Mouse (Mus musculus) cerebellum, adult 9-11 months (tissue): ENCODE data around the gene Gm43552.
A peak's percentile ranks its signal among the peaks of the same experiment; 100 is the strongest.

ENCODE experiments used
- DNase-seq: peaks from one replicate; pipeline ENCODE4 v3.0.0; 2022

The Gm43552 gene

GRCm38 (mm10) chr5:65435363-65435805, 57.2 kb downstream of the Gm43552 start:
- DNase-seq, result no peak

- DNase-seq, result no peak
Measured at GRCm38 (mm10) chr5:65434471-65435362, 57.9 kb downstream of the Gm43552 start.

- DNase-seq, result no peak
Measured at GRCm38 (mm10) chr5:65429441-65429840, 63.2 kb downstream of the Gm43552 start.

- DNase-seq, result no peak
Measured at GRCm38 (mm10) chr5:65428321-65428720, 64.3 kb downstream of the Gm43552 start.

- DNase-seq, result no peak
Measured at GRCm38 (mm10) chr5:65425251-65425650, 67.4 kb downstream of the Gm43552 start.

- no peak for DNase-seq
Measured at GRCm38 (mm10) chr5:65424215-65424614, 68.4 kb downstream of the Gm43552 start.

- no peak for DNase-seq
Measured at GRCm38 (mm10) chr5:65422803-65423202, 69.8 kb downstream of the Gm43552 start.

- DNase-seq, result no peak
Measured at GRCm38 (mm10) chr5:65420822-65421221, 71.8 kb downstream of the Gm43552 start.

- no peak for DNase-seq
Measured at GRCm38 (mm10) chr5:65419136-65419535, 73.5 kb downstream of the Gm43552 start.

- DNase-seq, result no peak
Measured at GRCm38 (mm10) chr5:65415653-65416458, 76.8 kb downstream of the Gm43552 start.

GRCm38 (mm10) chr5:65407989-65408388, 84.6 kb downstream of the Gm43552 start:
- no peak for DNase-seq

GRCm38 (mm10) chr5:65401251-65401994, 91.2 kb downstream of the Gm43552 start:
- peak; percentile 81 for DNase-seq

- no peak for DNase-seq
Measured at GRCm38 (mm10) chr5:65394425-65394824, 98.2 kb downstream of the Gm43552 start.

- no peak for DNase-seq
Measured at GRCm38 (mm10) chr5:65391753-65392152, 100.9 kb downstream of the Gm43552 start.

GRCm38 (mm10) chr5:65390648-65391644, 101.7 kb downstream of the Gm43552 start, which contains the start of the genes Rpl9 and Lias:
Rpl9 (minus strand) TSS chr5:65391444.
Lias (plus strand) TSS chr5:65391497.
- peak; percentile 98 for DNase-seq

- DNase-seq, result no peak
Measured at GRCm38 (mm10) chr5:65387008-65387867, 105.4 kb downstream of the Gm43552 start.

GRCm38 (mm10) chr5:65385704-65386103, 106.9 kb downstream of the Gm43552 start:
- no peak for DNase-seq
